Mouse (Mus musculus): ENCODE results near the gene Slc17a6. TPM values are rescaled to one million over a fixed set of nuclear protein-coding genes. Genes with fewer than 3 reads are reported as not detected.

Gene Slc17a6
- polyA plus RNA-seq (2015; fragmentation: Nextera tagmentation; extraction: Ambion mirVana), result not detected in 2 replicates

DNA sequence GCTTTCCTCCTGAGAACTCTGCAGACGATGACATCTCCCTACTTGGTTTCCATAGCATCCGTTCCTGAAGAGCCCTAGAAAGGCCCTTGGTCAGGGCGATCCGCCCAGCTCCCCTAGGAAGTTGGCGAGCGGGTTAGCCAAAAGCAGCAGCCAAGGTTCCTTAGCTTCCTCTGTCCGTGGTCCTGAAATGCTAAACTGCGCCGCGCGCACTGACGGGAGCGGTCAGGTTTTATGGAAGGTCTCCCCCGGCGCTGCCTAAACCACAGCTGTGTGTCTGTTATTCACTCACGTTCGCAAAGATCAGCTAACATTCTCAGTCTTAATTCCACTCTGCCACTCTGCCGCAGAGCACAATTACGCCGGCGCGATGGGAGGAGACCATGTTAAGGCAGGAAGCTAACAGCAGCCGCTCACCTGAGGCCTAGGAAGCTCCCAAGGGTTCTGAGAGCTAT, at the start of gene Slc17a6:
Slc17a6 (plus strand) TSS at position 313 of the 452 bp plus-strand sequence.

Other genes starting within 250 kb of the Slc17a6 start
- 0.99 and 1.4 TPM in 2 replicates for gene Ano5, start 111.0 kb upstream of the Slc17a6 start, polyA plus RNA-seq (2015; fragmentation: Nextera tagmentation; extraction: Ambion mirVana)
- 6.6 and 7.9 TPM in 2 replicates for gene Gas2, start 240.0 kb downstream of the Slc17a6 start, polyA plus RNA-seq (2015; fragmentation: Nextera tagmentation; extraction: Ambion mirVana)
- gene Fancf, start 240.3 kb downstream of the Slc17a6 start, polyA plus RNA-seq (2015; fragmentation: Nextera tagmentation; extraction: Ambion mirVana), result 4.9 and 5.2 TPM in 2 replicates

Measured in skeletal muscle tissue, postnatal 0 days (tissue).